Mouse (Mus musculus): ENCODE data around the gene Vwa7. TPM values are rescaled to one million over a fixed set of nuclear protein-coding genes. Genes with fewer than 3 reads are reported as not detected.

The Vwa7 gene
- 0.09 TPM for polyA plus RNA-seq (2014; fragmentation: Illumina TruSeq; extraction: RNeasy Lipid Tissue Mini Kit (QIAGEN cat#74804); ENCODE audit: low read depth, low replicate concordance)

GRCm38 (mm10) chr17:35016376-35016775 is at the start of gene Vwa7:
Vwa7 (plus strand) TSS chr17:35016579.

GRCm38 (mm10) chr17:34969822-34970221 is 46.6 kb upstream of the Vwa7 start, which contains the start of gene Gm20481:
Gm20481 (plus strand) TSS chr17:34969912.

GRCm38 (mm10) chr17:34972069-34972749 is 44.2 kb upstream of the Vwa7 start, which contains the start of the genes Hspa1a and Hspa1l:
Hspa1a (minus strand) TSS chr17:34972156.
Hspa1l (plus strand) TSS chr17:34972703.

GRCm38 (mm10) chr17:34981690-34982180 is 34.6 kb upstream of the Vwa7 start, which contains the start of gene Lsm2:
Lsm2 (plus strand) TSS chr17:34981862.

GRCm38 (mm10) chr17:35000717-35001451 is 15.5 kb upstream of the Vwa7 start, which contains the start of gene Vars:
Vars (plus strand) TSS chr17:35000987.

GRCm38 (mm10) chr17:35027277-35028068 is 11.1 kb downstream of the Vwa7 start, which contains the start of gene Sapcd1:
Sapcd1 (minus strand) TSS chr17:35028016.

GRCm38 (mm10) chr17:35046681-35047455 is 30.5 kb downstream of the Vwa7 start, which contains the start of gene Msh5:
Msh5 (minus strand) TSS chr17:35046745.

GRCm38 (mm10) chr17:35049561-35050016 is 33.2 kb downstream of the Vwa7 start, which contains the start of gene Clic1:
Clic1 (plus strand) TSS chr17:35049966.

GRCm38 (mm10) chr17:35058911-35059892 is 42.8 kb downstream of the Vwa7 start, which contains the start of gene Ddah2:
Ddah2 (plus strand) TSS chr17:35059035.

GRCm38 (mm10) chr17:35064951-35065947 is 48.9 kb downstream of the Vwa7 start, which contains the start of gene Ly6g6c:
Ly6g6c (plus strand) TSS chr17:35065388.

GRCm38 (mm10) chr17:35066084-35066483 is 49.7 kb downstream of the Vwa7 start, which contains the start of gene Mpig6b:
Mpig6b (minus strand) TSS chr17:35066184.

Other genes starting within 250 kb of the Vwa7 start
- gene Cyp21a1, start 212.0 kb upstream of the Vwa7 start, polyA plus RNA-seq (2014; fragmentation: Illumina TruSeq; extraction: RNeasy Lipid Tissue Mini Kit (QIAGEN cat#74804); ENCODE audit: low read depth, low replicate concordance): not detected
- gene Stk19, start 179.6 kb upstream of the Vwa7 start, polyA plus RNA-seq (2014; fragmentation: Illumina TruSeq; extraction: RNeasy Lipid Tissue Mini Kit (QIAGEN cat#74804); ENCODE audit: low read depth, low replicate concordance): 23.0 TPM
- 3.0 TPM for gene Dxo, start 179.6 kb upstream of the Vwa7 start, polyA plus RNA-seq (2014; fragmentation: Illumina TruSeq; extraction: RNeasy Lipid Tissue Mini Kit (QIAGEN cat#74804); ENCODE audit: low read depth, low replicate concordance)
- gene Skiv2l, start 166.4 kb upstream of the Vwa7 start, polyA plus RNA-seq (2014; fragmentation: Illumina TruSeq; extraction: RNeasy Lipid Tissue Mini Kit (QIAGEN cat#74804); ENCODE audit: low read depth, low replicate concordance): 5.6 TPM
- 1.1 TPM for gene Nelfe, start 166.2 kb upstream of the Vwa7 start, polyA plus RNA-seq (2014; fragmentation: Illumina TruSeq; extraction: RNeasy Lipid Tissue Mini Kit (QIAGEN cat#74804); ENCODE audit: low read depth, low replicate concordance)
- gene Cfb, start 154.1 kb upstream of the Vwa7 start, polyA plus RNA-seq (2014; fragmentation: Illumina TruSeq; extraction: RNeasy Lipid Tissue Mini Kit (QIAGEN cat#74804); ENCODE audit: low read depth, low replicate concordance): 18.5 TPM
- 1.1 TPM for gene Zbtb12, start 137.1 kb upstream of the Vwa7 start, polyA plus RNA-seq (2014; fragmentation: Illumina TruSeq; extraction: RNeasy Lipid Tissue Mini Kit (QIAGEN cat#74804); ENCODE audit: low read depth, low replicate concordance)
- 2.3 TPM for gene Gm20547, start 134.5 kb upstream of the Vwa7 start, polyA plus RNA-seq (2014; fragmentation: Illumina TruSeq; extraction: RNeasy Lipid Tissue Mini Kit (QIAGEN cat#74804); ENCODE audit: low read depth, low replicate concordance)
- gene C2, start 118.3 kb upstream of the Vwa7 start, polyA plus RNA-seq (2014; fragmentation: Illumina TruSeq; extraction: RNeasy Lipid Tissue Mini Kit (QIAGEN cat#74804); ENCODE audit: low read depth, low replicate concordance): 1.0 TPM
- 10.6 TPM for gene Ehmt2, start 118.1 kb upstream of the Vwa7 start, polyA plus RNA-seq (2014; fragmentation: Illumina TruSeq; extraction: RNeasy Lipid Tissue Mini Kit (QIAGEN cat#74804); ENCODE audit: low read depth, low replicate concordance)
- gene Slc44a4, start 102.1 kb upstream of the Vwa7 start, polyA plus RNA-seq (2014; fragmentation: Illumina TruSeq; extraction: RNeasy Lipid Tissue Mini Kit (QIAGEN cat#74804); ENCODE audit: low read depth, low replicate concordance): 32.3 TPM
- gene Neu1, start 85.3 kb upstream of the Vwa7 start, polyA plus RNA-seq (2014; fragmentation: Illumina TruSeq; extraction: RNeasy Lipid Tissue Mini Kit (QIAGEN cat#74804); ENCODE audit: low read depth, low replicate concordance): 15.5 TPM
- 10.1 TPM for gene Hspa1b, start 57.3 kb upstream of the Vwa7 start, polyA plus RNA-seq (2014; fragmentation: Illumina TruSeq; extraction: RNeasy Lipid Tissue Mini Kit (QIAGEN cat#74804); ENCODE audit: low read depth, low replicate concordance)
- not detected for gene Gm20481, start 46.7 kb upstream of the Vwa7 start, polyA plus RNA-seq (2014; fragmentation: Illumina TruSeq; extraction: RNeasy Lipid Tissue Mini Kit (QIAGEN cat#74804); ENCODE audit: low read depth, low replicate concordance)
- gene Hspa1a, start 44.4 kb upstream of the Vwa7 start, polyA plus RNA-seq (2014; fragmentation: Illumina TruSeq; extraction: RNeasy Lipid Tissue Mini Kit (QIAGEN cat#74804); ENCODE audit: low read depth, low replicate concordance): 4.5 TPM
- 0.22 TPM for gene Hspa1l, start 43.9 kb upstream of the Vwa7 start, polyA plus RNA-seq (2014; fragmentation: Illumina TruSeq; extraction: RNeasy Lipid Tissue Mini Kit (QIAGEN cat#74804); ENCODE audit: low read depth, low replicate concordance)
- gene Lsm2, start 34.7 kb upstream of the Vwa7 start, polyA plus RNA-seq (2014; fragmentation: Illumina TruSeq; extraction: RNeasy Lipid Tissue Mini Kit (QIAGEN cat#74804); ENCODE audit: low read depth, low replicate concordance): 12.9 TPM
- gene Vars, start 15.6 kb upstream of the Vwa7 start, polyA plus RNA-seq (2014; fragmentation: Illumina TruSeq; extraction: RNeasy Lipid Tissue Mini Kit (QIAGEN cat#74804); ENCODE audit: low read depth, low replicate concordance): 1.5 TPM
- gene Sapcd1, start 11.4 kb downstream of the Vwa7 start, polyA plus RNA-seq (2014; fragmentation: Illumina TruSeq; extraction: RNeasy Lipid Tissue Mini Kit (QIAGEN cat#74804); ENCODE audit: low read depth, low replicate concordance): not detected
- 2.5 TPM for gene Msh5, start 30.2 kb downstream of the Vwa7 start, polyA plus RNA-seq (2014; fragmentation: Illumina TruSeq; extraction: RNeasy Lipid Tissue Mini Kit (QIAGEN cat#74804); ENCODE audit: low read depth, low replicate concordance)
- 47.8 TPM for gene Clic1, start 33.4 kb downstream of the Vwa7 start, polyA plus RNA-seq (2014; fragmentation: Illumina TruSeq; extraction: RNeasy Lipid Tissue Mini Kit (QIAGEN cat#74804); ENCODE audit: low read depth, low replicate concordance)
- gene Ddah2, start 42.5 kb downstream of the Vwa7 start, polyA plus RNA-seq (2014; fragmentation: Illumina TruSeq; extraction: RNeasy Lipid Tissue Mini Kit (QIAGEN cat#74804); ENCODE audit: low read depth, low replicate concordance): not detected
- 1.5 TPM for gene Ly6g6c, start 48.8 kb downstream of the Vwa7 start, polyA plus RNA-seq (2014; fragmentation: Illumina TruSeq; extraction: RNeasy Lipid Tissue Mini Kit (QIAGEN cat#74804); ENCODE audit: low read depth, low replicate concordance)
- 3.0 TPM for gene Mpig6b, start 49.6 kb downstream of the Vwa7 start, polyA plus RNA-seq (2014; fragmentation: Illumina TruSeq; extraction: RNeasy Lipid Tissue Mini Kit (QIAGEN cat#74804); ENCODE audit: low read depth, low replicate concordance)
- gene Ly6g6e, start 60.3 kb downstream of the Vwa7 start, polyA plus RNA-seq (2014; fragmentation: Illumina TruSeq; extraction: RNeasy Lipid Tissue Mini Kit (QIAGEN cat#74804); ENCODE audit: low read depth, low replicate concordance): 2.8 TPM
- gene Ly6g6d, start 61.5 kb downstream of the Vwa7 start, polyA plus RNA-seq (2014; fragmentation: Illumina TruSeq; extraction: RNeasy Lipid Tissue Mini Kit (QIAGEN cat#74804); ENCODE audit: low read depth, low replicate concordance): not detected
- not detected for gene Ly6g6f, start 69.0 kb downstream of the Vwa7 start, polyA plus RNA-seq (2014; fragmentation: Illumina TruSeq; extraction: RNeasy Lipid Tissue Mini Kit (QIAGEN cat#74804); ENCODE audit: low read depth, low replicate concordance)
- 5.3 TPM for gene Abhd16a, start 72.7 kb downstream of the Vwa7 start, polyA plus RNA-seq (2014; fragmentation: Illumina TruSeq; extraction: RNeasy Lipid Tissue Mini Kit (QIAGEN cat#74804); ENCODE audit: low read depth, low replicate concordance)
- gene Ly6g5c, start 91.7 kb downstream of the Vwa7 start, polyA plus RNA-seq (2014; fragmentation: Illumina TruSeq; extraction: RNeasy Lipid Tissue Mini Kit (QIAGEN cat#74804); ENCODE audit: low read depth, low replicate concordance): not detected
- gene Ly6g5b, start 98.8 kb downstream of the Vwa7 start, polyA plus RNA-seq (2014; fragmentation: Illumina TruSeq; extraction: RNeasy Lipid Tissue Mini Kit (QIAGEN cat#74804); ENCODE audit: low read depth, low replicate concordance): not detected
- 0.85 TPM for gene Gpank1, start 104.9 kb downstream of the Vwa7 start, polyA plus RNA-seq (2014; fragmentation: Illumina TruSeq; extraction: RNeasy Lipid Tissue Mini Kit (QIAGEN cat#74804); ENCODE audit: low read depth, low replicate concordance)
- gene Csnk2b, start 105.5 kb downstream of the Vwa7 start, polyA plus RNA-seq (2014; fragmentation: Illumina TruSeq; extraction: RNeasy Lipid Tissue Mini Kit (QIAGEN cat#74804); ENCODE audit: low read depth, low replicate concordance): 96.9 TPM
- 2.2 TPM for gene D17H6S53E, start 109.8 kb downstream of the Vwa7 start, polyA plus RNA-seq (2014; fragmentation: Illumina TruSeq; extraction: RNeasy Lipid Tissue Mini Kit (QIAGEN cat#74804); ENCODE audit: low read depth, low replicate concordance)
- not detected for gene Apom, start 115.5 kb downstream of the Vwa7 start, polyA plus RNA-seq (2014; fragmentation: Illumina TruSeq; extraction: RNeasy Lipid Tissue Mini Kit (QIAGEN cat#74804); ENCODE audit: low read depth, low replicate concordance)
- 16.8 TPM for gene Bag6, start 118.6 kb downstream of the Vwa7 start, polyA plus RNA-seq (2014; fragmentation: Illumina TruSeq; extraction: RNeasy Lipid Tissue Mini Kit (QIAGEN cat#74804); ENCODE audit: low read depth, low replicate concordance)
- 12.8 TPM for gene Prrc2a, start 148.3 kb downstream of the Vwa7 start, polyA plus RNA-seq (2014; fragmentation: Illumina TruSeq; extraction: RNeasy Lipid Tissue Mini Kit (QIAGEN cat#74804); ENCODE audit: low read depth, low replicate concordance)
- gene Aif1, start 159.5 kb downstream of the Vwa7 start, polyA plus RNA-seq (2014; fragmentation: Illumina TruSeq; extraction: RNeasy Lipid Tissue Mini Kit (QIAGEN cat#74804); ENCODE audit: low read depth, low replicate concordance): 7.7 TPM
- gene Lst1, start 171.9 kb downstream of the Vwa7 start, polyA plus RNA-seq (2014; fragmentation: Illumina TruSeq; extraction: RNeasy Lipid Tissue Mini Kit (QIAGEN cat#74804); ENCODE audit: low read depth, low replicate concordance): not detected
- gene Ltb, start 177.9 kb downstream of the Vwa7 start, polyA plus RNA-seq (2014; fragmentation: Illumina TruSeq; extraction: RNeasy Lipid Tissue Mini Kit (QIAGEN cat#74804); ENCODE audit: low read depth, low replicate concordance): not detected
- 0.35 TPM for gene Tnf, start 185.4 kb downstream of the Vwa7 start, polyA plus RNA-seq (2014; fragmentation: Illumina TruSeq; extraction: RNeasy Lipid Tissue Mini Kit (QIAGEN cat#74804); ENCODE audit: low read depth, low replicate concordance)
- 0.54 TPM for gene Lta, start 188.8 kb downstream of the Vwa7 start, polyA plus RNA-seq (2014; fragmentation: Illumina TruSeq; extraction: RNeasy Lipid Tissue Mini Kit (QIAGEN cat#74804); ENCODE audit: low read depth, low replicate concordance)
- gene Gm16181, start 204.3 kb downstream of the Vwa7 start, polyA plus RNA-seq (2014; fragmentation: Illumina TruSeq; extraction: RNeasy Lipid Tissue Mini Kit (QIAGEN cat#74804); ENCODE audit: low read depth, low replicate concordance): not detected
- gene Atp6v1g2, start 217.1 kb downstream of the Vwa7 start, polyA plus RNA-seq (2014; fragmentation: Illumina TruSeq; extraction: RNeasy Lipid Tissue Mini Kit (QIAGEN cat#74804); ENCODE audit: low read depth, low replicate concordance): 8.0 TPM
- gene Nfkbil1, start 219.2 kb downstream of the Vwa7 start, polyA plus RNA-seq (2014; fragmentation: Illumina TruSeq; extraction: RNeasy Lipid Tissue Mini Kit (QIAGEN cat#74804); ENCODE audit: low read depth, low replicate concordance): not detected
- gene Ddx39b, start 225.2 kb downstream of the Vwa7 start, polyA plus RNA-seq (2014; fragmentation: Illumina TruSeq; extraction: RNeasy Lipid Tissue Mini Kit (QIAGEN cat#74804); ENCODE audit: low read depth, low replicate concordance): 10.4 TPM
- 76.9 TPM for gene H2-D1, start 246.2 kb downstream of the Vwa7 start, polyA plus RNA-seq (2014; fragmentation: Illumina TruSeq; extraction: RNeasy Lipid Tissue Mini Kit (QIAGEN cat#74804); ENCODE audit: low read depth, low replicate concordance)